Mouse (Mus musculus): ENCODE measurements around the gene Calca. TPM values are rescaled to one million over a fixed set of nuclear protein-coding genes. Genes with fewer than 3 reads are reported as not detected.

Calca gene
- polyA plus RNA-seq (2012; rRNA removed) = 23.0 and 27.1 TPM in 2 replicates

DNA sequence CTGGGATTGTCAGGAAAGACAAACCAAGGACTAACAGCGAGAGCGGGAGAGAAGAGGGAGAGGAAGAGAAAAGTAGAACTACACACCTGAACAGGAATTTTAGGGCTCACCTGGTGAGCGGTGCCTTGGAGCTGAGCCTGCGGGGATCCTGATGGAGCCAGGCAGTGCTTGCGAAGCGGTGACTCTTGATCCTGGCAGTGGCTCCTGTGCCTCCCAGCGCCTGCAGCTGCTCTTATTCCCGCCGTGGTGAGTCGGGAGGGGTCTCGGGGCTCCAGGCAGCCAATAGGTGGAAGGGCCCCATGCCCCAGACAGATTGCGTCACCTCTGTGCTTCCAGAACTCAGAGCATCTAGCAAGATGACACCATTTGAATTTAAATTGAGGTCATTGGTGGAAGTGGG, at the start of gene Calca:
Gene Calca (minus strand): TSS at position 256 of the 400 bp plus-strand sequence.
- 0% methylated on average over 12 of the region's 12 CpGs for WGBS
- Histone ChIP-seq H3K27ac (ENCODE audit: insufficient read depth, low read length) (no peak within 1 kb of the TSS), H3K4me3 (replicated peaks; ENCODE audit: insufficient read depth, low read depth, low read length) (peak within 1 kb of the TSS; percentile 64), H3K4me1 (ENCODE audit: control insufficient read depth, insufficient read depth, low read length) (no peaks in the 10 kb centered on the region), H3K27me3 (ENCODE audit: control insufficient read depth, insufficient read depth, low read length) (no peaks in the 10 kb centered on the region)
- TF ChIP-seq POLR2A (IDR thresholded peaks at IDR 0.05; ENCODE audit: borderline replicate concordance, insufficient read depth, low read length) (no peak), CTCF (IDR thresholded peaks at IDR 0.05; ENCODE audit: borderline replicate concordance, insufficient read depth, low read depth, low read length) (no peak)
- DNase-seq = peak; percentile 27 to 29

GRCm38 (mm10) chr7:114672697-114673096, 36.5 kb upstream of the Calca start:
- no peaks in the 10 kb centered on the region for H3K4me1 ChIP-seq (ENCODE audit: control insufficient read depth, insufficient read depth, low read length)
- no peak overlapping the region for H3K27ac ChIP-seq (ENCODE audit: insufficient read depth, low read length)
- peak in 1 of 2 experiments; percentile 3 for DNase-seq
- no peaks in the 10 kb centered on the region for H3K27me3 ChIP-seq (ENCODE audit: control insufficient read depth, insufficient read depth, low read length)
- WGBS = 32% methylated on average over 2 of the region's 2 CpGs
- TF ChIP-seq CTCF (IDR thresholded peaks at IDR 0.05; ENCODE audit: borderline replicate concordance, insufficient read depth, low read depth, low read length) (peak; percentile 11; the same call in 1 of the 2 replicates), POLR2A (IDR thresholded peaks at IDR 0.05; ENCODE audit: borderline replicate concordance, insufficient read depth, low read length) (no peak)
- no peak overlapping the region for H3K4me3 ChIP-seq (replicated peaks; ENCODE audit: insufficient read depth, low read depth, low read length)

GRCm38 (mm10) chr7:114671405-114671804, 35.2 kb upstream of the Calca start:
- TF ChIP-seq POLR2A (IDR thresholded peaks at IDR 0.05; ENCODE audit: borderline replicate concordance, insufficient read depth, low read length) (no peak), CTCF (IDR thresholded peaks at IDR 0.05; ENCODE audit: borderline replicate concordance, insufficient read depth, low read depth, low read length) (no peak)
- DNase-seq = no peak
- Histone ChIP-seq H3K4me3 (replicated peaks; ENCODE audit: insufficient read depth, low read depth, low read length) (no peak overlapping the region), H3K27me3 (ENCODE audit: control insufficient read depth, insufficient read depth, low read length) (no peaks in the 10 kb centered on the region), H3K4me1 (ENCODE audit: control insufficient read depth, insufficient read depth, low read length) (no peaks in the 10 kb centered on the region), H3K27ac (ENCODE audit: insufficient read depth, low read length) (no peak overlapping the region)
- 74% methylated on average over 1 of the region's 1 CpGs for WGBS

DNA sequence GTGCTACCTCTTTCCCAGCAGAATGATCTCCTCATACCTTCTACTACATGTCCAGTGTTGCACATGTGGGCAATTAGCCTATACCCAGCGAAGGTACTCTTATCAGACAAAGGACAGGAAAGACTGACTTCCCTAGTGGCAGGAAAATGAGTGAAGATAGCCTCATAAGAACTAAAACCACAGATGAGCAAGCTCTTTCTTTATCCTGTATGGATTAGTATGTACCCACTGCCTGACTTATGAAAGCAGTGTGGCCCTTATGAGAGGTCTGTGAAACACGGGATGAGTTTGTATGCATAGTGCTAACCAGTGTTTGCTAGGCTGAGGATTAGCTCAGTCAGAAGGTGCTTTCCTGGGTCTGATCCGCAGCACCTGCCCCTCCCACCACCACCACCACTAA, 13.6 kb upstream of the Calca start:
- H3K4me1 ChIP-seq (ENCODE audit: control insufficient read depth, insufficient read depth, low read length) = no peaks in the 10 kb centered on the region
- no peak overlapping the region for H3K27ac ChIP-seq (ENCODE audit: insufficient read depth, low read length)
- 67% methylated on average over 3 of the region's 3 CpGs for WGBS
- no peak for DNase-seq
- H3K4me3 ChIP-seq (replicated peaks; ENCODE audit: insufficient read depth, low read depth, low read length) = no peak overlapping the region
- no peaks in the 10 kb centered on the region for H3K27me3 ChIP-seq (ENCODE audit: control insufficient read depth, insufficient read depth, low read length)
- TF ChIP-seq CTCF (IDR thresholded peaks at IDR 0.05; ENCODE audit: borderline replicate concordance, insufficient read depth, low read depth, low read length) (no peak), POLR2A (IDR thresholded peaks at IDR 0.05; ENCODE audit: borderline replicate concordance, insufficient read depth, low read length) (no peak)

DNA sequence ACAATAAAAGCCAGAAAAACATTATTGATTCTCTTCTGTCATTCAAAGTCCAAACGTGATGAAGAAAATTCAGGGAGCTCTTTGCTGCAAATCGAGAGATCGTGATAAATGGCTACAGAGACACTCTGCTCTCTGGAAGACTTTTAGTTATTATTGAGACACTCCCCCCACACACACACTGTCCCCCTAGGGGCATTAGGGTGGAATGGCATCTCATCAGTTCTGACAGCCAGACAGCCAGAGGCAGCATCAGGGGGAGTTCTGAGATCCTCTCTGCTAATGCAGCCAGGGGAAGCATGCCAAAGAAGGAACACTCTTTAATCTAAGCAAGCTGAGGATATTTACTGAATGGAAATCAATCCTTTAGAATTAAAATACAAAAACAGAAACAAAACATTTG, 12.6 kb upstream of the Calca start:
- TF ChIP-seq POLR2A (IDR thresholded peaks at IDR 0.05; ENCODE audit: borderline replicate concordance, insufficient read depth, low read length) = no peak
- no peak for TF ChIP-seq CTCF (IDR thresholded peaks at IDR 0.05; ENCODE audit: borderline replicate concordance, insufficient read depth, low read depth, low read length)
- no peak overlapping the region for H3K4me3 ChIP-seq (replicated peaks; ENCODE audit: insufficient read depth, low read depth, low read length)

GRCm38 (mm10) chr7:114635569-114636101, 522 bp downstream of the Calca start:
- TF ChIP-seq POLR2A (IDR thresholded peaks at IDR 0.05; ENCODE audit: borderline replicate concordance, insufficient read depth, low read length) (no peak), CTCF (IDR thresholded peaks at IDR 0.05; ENCODE audit: borderline replicate concordance, insufficient read depth, low read depth, low read length) (peak; percentile 65)
- Histone ChIP-seq H3K4me1 (ENCODE audit: control insufficient read depth, insufficient read depth, low read length) (no peaks in the 10 kb centered on the region), H3K27me3 (ENCODE audit: control insufficient read depth, insufficient read depth, low read length) (no peaks in the 10 kb centered on the region), H3K4me3 (replicated peaks; ENCODE audit: insufficient read depth, low read depth, low read length) (peak overlapping the region; percentile 64), H3K27ac (ENCODE audit: insufficient read depth, low read length) (no peak overlapping the region)
- WGBS = under 1% methylated on average over 20 of the region's 20 CpGs
- DNase-seq = peak; percentile 26 to 48

More for the DNA sequence above, 12.6 kb upstream of the Calca start:
- H3K27me3 ChIP-seq (ENCODE audit: control insufficient read depth, insufficient read depth, low read length) = no peaks in the 10 kb centered on the region
- H3K4me1 ChIP-seq (ENCODE audit: control insufficient read depth, insufficient read depth, low read length) = no peaks in the 10 kb centered on the region
- WGBS = 60% methylated on average over 3 of the region's 3 CpGs
- no peak for DNase-seq
- H3K27ac ChIP-seq (ENCODE audit: insufficient read depth, low read length) = no peak overlapping the region

DNA sequence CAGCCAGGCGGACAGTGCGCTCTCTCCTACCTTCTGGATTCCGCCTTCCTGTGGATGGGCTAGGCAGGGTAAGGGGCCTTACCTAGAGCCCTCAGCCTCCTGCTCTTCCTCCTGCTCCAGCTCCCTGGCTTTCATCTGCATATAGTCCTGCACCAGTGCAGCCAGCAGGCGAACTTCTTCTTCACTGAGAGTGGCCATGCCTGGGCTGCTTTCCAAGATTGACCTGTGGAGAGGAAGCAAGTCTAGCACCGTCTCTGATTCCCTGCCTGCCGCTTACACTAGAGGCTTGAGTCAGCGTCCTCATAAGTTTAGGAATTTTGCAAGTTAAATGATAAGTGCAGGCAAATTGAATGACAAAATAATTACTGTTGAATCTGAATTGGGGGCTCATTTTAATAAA, 1.8 kb downstream of the Calca start:
- DNase-seq = no peak
- H3K27me3 ChIP-seq (ENCODE audit: control insufficient read depth, insufficient read depth, low read length) = no peaks in the 10 kb centered on the region
- no peak overlapping the region for H3K4me3 ChIP-seq (replicated peaks; ENCODE audit: insufficient read depth, low read depth, low read length)
- TF ChIP-seq CTCF (IDR thresholded peaks at IDR 0.05; ENCODE audit: borderline replicate concordance, insufficient read depth, low read depth, low read length) (no peak), POLR2A (IDR thresholded peaks at IDR 0.05; ENCODE audit: borderline replicate concordance, insufficient read depth, low read length) (no peak)
- no peak overlapping the region for H3K27ac ChIP-seq (ENCODE audit: insufficient read depth, low read length)
- WGBS = 48% methylated on average over 7 of the region's 7 CpGs
- H3K4me1 ChIP-seq (ENCODE audit: control insufficient read depth, insufficient read depth, low read length) = no peaks in the 10 kb centered on the region

GRCm38 (mm10) chr7:114625966-114626365, 10.2 kb downstream of the Calca start:
- Histone ChIP-seq H3K4me1 (ENCODE audit: control insufficient read depth, insufficient read depth, low read length) (peaks cover 3% of the 10 kb centered on the region; the same call in 1 of the 2 replicates), H3K4me3 (replicated peaks; ENCODE audit: insufficient read depth, low read depth, low read length) (no peak overlapping the region), H3K27me3 (ENCODE audit: control insufficient read depth, insufficient read depth, low read length) (no peaks in the 10 kb centered on the region), H3K27ac (ENCODE audit: insufficient read depth, low read length) (no peak overlapping the region)
- no peak for TF ChIP-seq POLR2A (IDR thresholded peaks at IDR 0.05; ENCODE audit: borderline replicate concordance, insufficient read depth, low read length)
- no peak for TF ChIP-seq CTCF (IDR thresholded peaks at IDR 0.05; ENCODE audit: borderline replicate concordance, insufficient read depth, low read depth, low read length)
- 42% methylated on average over 3 of the region's 3 CpGs for WGBS
- no peak for DNase-seq
